ENCODE assay signal across 9 mouse cellular contexts in genomic region chr11:83040325-83040724, GRCm38 (mm10). TPM values are rescaled to one million over a fixed set of nuclear protein-coding genes. Genes with fewer than 3 reads are reported as not detected.
A peak's percentile ranks its signal among the peaks of the same experiment; 100 is the strongest.
DNase-seq lines count a peak whose midpoint lies in the region; ATAC-seq and TF ChIP-seq lines count a peak whose summit lies in the region.
"Had no signal": no experiment of that assay in that cellular context is flagged by ENCODE, and none has a peak within 500 bp of the region (broad histone marks: within the 10 kb centered on the region; RNA-seq: fewer than 3 reads in every experiment).

No protein-coding gene starts in this region.

- H3K4me3 ChIP-seq in heart, embryonic 10.5 days, result peak overlapping the region; percentile 50
- peak overlapping the region; percentile 74 for H3K4me3 ChIP-seq in ES-Bruce4 (ENCODE audit: low read depth, low read length)
- H3K4me3 ChIP-seq in left cerebral cortex, adult 2 months, result no peak overlapping the region
- H3K4me3 ChIP-seq: neural tube, embryonic 13.5 days had no signal

- H3K27me3 ChIP-seq in heart, embryonic 10.5 days (ENCODE audit: insufficient read depth, poor library complexity, severe bottlenecking), result no peaks in the 10 kb centered on the region
- no peaks in the 10 kb centered on the region for H3K27me3 ChIP-seq in ES-Bruce4 (ENCODE audit: control insufficient read depth, insufficient read depth, low read length, poor library complexity, severe bottlenecking)

- no peak for DNase-seq in heart, embryonic 10.5 days (ENCODE audit: low spot score)
- no peak for DNase-seq in heart, adult 9 months (ENCODE audit: low spot score in 2 of 2)
- DNase-seq in induced T-regulatory cell, adult 2 months (ENCODE audit: low read depth), result peak; percentile 88
- DNase-seq in naive thymus-derived CD4-positive, alpha-beta T cell, adult 2 months (ENCODE audit: low read depth), result peak; percentile 87
- no peak for DNase-seq in right cerebral cortex, postnatal 25 days
- no peak for DNase-seq in left cerebral cortex, adult 2 months (ENCODE audit: extremely low spot score in 1 of 2, low spot score in 2 of 2)

- no peak overlapping the region for H3K27ac ChIP-seq in heart, embryonic 10.5 days
- H3K27ac ChIP-seq in ES-Bruce4 (ENCODE audit: insufficient read depth, low read length), result no peak overlapping the region
- H3K27ac ChIP-seq in left cerebral cortex, adult 2 months, result no peak overlapping the region
- H3K27ac ChIP-seq: neural tube, embryonic 13.5 days had no signal

- no peaks in the 10 kb centered on the region for H3K36me3 ChIP-seq in heart, embryonic 10.5 days
- H3K36me3 ChIP-seq in ES-Bruce4 (ENCODE audit: control insufficient read depth, insufficient read depth, low read length, poor library complexity, severe bottlenecking), result no peaks in the 10 kb centered on the region
- H3K36me3 ChIP-seq: neural tube, embryonic 13.5 days had no signal

- no peak for TF ChIP-seq EP300 in ES-Bruce4 (IDR thresholded peaks at IDR 0.05; ENCODE audit: insufficient read depth, low read depth, low read length)

- TF ChIP-seq CTCF in ES-Bruce4 (IDR thresholded peaks at IDR 0.05; ENCODE audit: low read depth, low read length), result no peak
- TF ChIP-seq CTCF in left cerebral cortex, adult 2 months (IDR thresholded peaks at IDR 0.05), result no peak

- no peaks in the 10 kb centered on the region for H3K9me3 ChIP-seq in heart, embryonic 10.5 days
- no peaks in the 10 kb centered on the region for H3K9me3 ChIP-seq in ES-Bruce4 (replicated peaks; ENCODE audit: control insufficient read depth, insufficient read depth, low read length, poor library complexity, severe bottlenecking)
- H3K9me3 ChIP-seq: neural tube, embryonic 13.5 days had no signal

- TF ChIP-seq POLR2A in ES-Bruce4 (IDR thresholded peaks at IDR 0.05; ENCODE audit: insufficient read depth, low read length), result no peak

- ATAC-seq in frontal cortex, adult (ENCODE audit: low TSS enrichment), result no peak

- 16% methylated on average over 1 of the region's 1 CpGs for WGBS in heart, embryonic 10.5 days

- peaks cover 2% of the 10 kb centered on the region; the same call in 1 of the 2 replicates for H3K4me1 ChIP-seq in heart, embryonic 10.5 days
- no peaks in the 10 kb centered on the region for H3K4me1 ChIP-seq in ES-Bruce4 (ENCODE audit: control insufficient read depth, insufficient read depth, low read length)
- H3K4me1 ChIP-seq: neural tube, embryonic 13.5 days had no signal

- no peak overlapping the region for H3K9ac ChIP-seq in ES-Bruce4 (ENCODE audit: low read depth, poor library complexity, severe bottlenecking)
- H3K9ac ChIP-seq: neural tube, embryonic 13.5 days had no signal

- intact Hi-C loops in left cerebral cortex, adult 2 months (cut with DNase I), result no loop called here

RNA-seq across cellular contexts. Expression of gene Slfn8, which starts 19.7 kb away (rescaled TPM):
- polyA plus RNA-seq in heart, embryonic 10.5 days (2016; fragmentation: Nextera tagmentation; extraction: Ambion mirVana), result 0.04 and 0.30 TPM in 2 replicates
- not detected in 2 replicates for polyA plus RNA-seq in ES-Bruce4 (2011; ENCODE audit: insufficient read depth, insufficient read length, low read depth, missing spikeins)
- total RNA-seq in left cerebral cortex, adult 2 months (2021), result under 1 TPM; 0.26 to 0.61 TPM

RNA-seq across cellular contexts. Expression of gene Slfn2, which starts 24.6 kb away (rescaled TPM):
- polyA plus RNA-seq in heart, embryonic 10.5 days (2016; fragmentation: Nextera tagmentation; extraction: Ambion mirVana), result 1.3 and 1.5 TPM in 2 replicates
- polyA plus RNA-seq in ES-Bruce4 (2011; ENCODE audit: insufficient read depth, insufficient read length, low read depth, missing spikeins), result 0.62 TPM in 1 of 2 replicates, not detected in the other
- total RNA-seq in left cerebral cortex, adult 2 months (2021), result 1 to 10 TPM; 1.1 to 1.6 TPM

RNA-seq across cellular contexts. Expression of gene Slfn9, which starts 48.7 kb away (rescaled TPM):
- 12.6 and 17.8 TPM in 2 replicates for polyA plus RNA-seq in heart, embryonic 10.5 days (2016; fragmentation: Nextera tagmentation; extraction: Ambion mirVana)
- polyA plus RNA-seq in ES-Bruce4 (2011; ENCODE audit: insufficient read depth, insufficient read length, low read depth, missing spikeins), result 4.0 and 5.4 TPM in 2 replicates
- under 1 TPM; 0.26 to 0.45 TPM for total RNA-seq in left cerebral cortex, adult 2 months (2021)

Comparison
In these comparisons a context has a peak if more than half of its experiments do, and no peak if none do; other contexts are left out.
1. DNase-seq: peak in induced T-regulatory cell, adult 2 months (single experiment) and naive thymus-derived CD4-positive, alpha-beta T cell, adult 2 months (single experiment); none in heart, embryonic 10.5 days (single experiment), heart, adult 9 months (0 of 2), right cerebral cortex, postnatal 25 days (single experiment) and left cerebral cortex, adult 2 months (0 of 2).